Mouse (Mus musculus): ENCODE data around the gene Mtmr2. TPM values are rescaled to one million over a fixed set of nuclear protein-coding genes. Genes with fewer than 3 reads are reported as not detected.
"Not testable (repeated sequence)": the region's sequence is repeated elsewhere in the genome, so short reads cannot be mapped to it uniquely, and the experiment has no call there.

Gene Mtmr2
- polyA plus RNA-seq, 1 experiment from 2014 or later, result 39.5 TPM

DNA sequence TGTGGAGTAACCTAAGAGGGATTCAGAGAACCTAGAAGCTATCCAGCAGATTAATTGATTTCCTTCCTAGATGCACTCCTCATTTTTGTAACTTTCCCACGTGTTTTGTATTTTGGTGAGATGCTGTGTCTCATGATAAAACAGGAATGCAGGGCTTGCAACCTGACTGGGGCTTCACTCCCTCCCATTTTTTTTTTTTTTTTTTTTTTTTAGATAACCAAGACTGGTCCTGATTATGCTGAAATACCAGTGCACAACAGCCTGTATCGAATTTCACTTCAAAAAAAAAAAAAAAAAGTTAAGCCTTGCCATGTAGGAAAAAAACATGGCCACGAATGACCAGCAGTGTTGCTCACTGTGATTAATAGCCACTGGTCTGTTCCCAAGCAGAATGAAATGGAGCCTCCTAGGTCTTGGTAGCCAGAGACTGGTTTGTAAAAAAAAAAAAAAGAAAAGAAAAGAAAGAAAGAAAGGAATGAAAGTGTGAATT, 41.1 kb upstream of the Mtmr2 start:
- Histone ChIP-seq H3K4me2 (replicated peaks; ENCODE audit: low read depth) (no peak overlapping the region), H3K36me3 (ENCODE audit: control insufficient read depth, insufficient read depth, low read length) (0 out of 2 replicates have a peak, but pooled peaks cover 3% of the 10 kb centered on the region), H3K4me3 (ENCODE audit: low read depth, low read length) (no peak overlapping the region), H3K9me3 (ENCODE audit: control insufficient read depth, low read length) (no peaks in the 10 kb centered on the region), H3K9ac (ENCODE audit: low read length) (no peak overlapping the region), H3K27me3 (ENCODE audit: control insufficient read depth, insufficient read depth, low read length) (no peaks in the 10 kb centered on the region), H3K27ac (replicated peaks) (no peak overlapping the region), H3K4me1 (replicated peaks; ENCODE audit: control insufficient read depth, insufficient read depth) (no peaks in the 10 kb centered on the region)
- ATAC-seq (ENCODE audit: low FRiP score, low TSS enrichment) (no peak), DNase-seq (ENCODE audit: low spot score) (no peak)
- WGBS, result 42% methylated on average over 3 of the region's 3 CpGs
- TF ChIP-seq EP300 (optimal IDR thresholded peaks at IDR 0.05) (no peak), CTCF (IDR thresholded peaks at IDR 0.05; ENCODE audit: low read depth) (no peak)

DNA sequence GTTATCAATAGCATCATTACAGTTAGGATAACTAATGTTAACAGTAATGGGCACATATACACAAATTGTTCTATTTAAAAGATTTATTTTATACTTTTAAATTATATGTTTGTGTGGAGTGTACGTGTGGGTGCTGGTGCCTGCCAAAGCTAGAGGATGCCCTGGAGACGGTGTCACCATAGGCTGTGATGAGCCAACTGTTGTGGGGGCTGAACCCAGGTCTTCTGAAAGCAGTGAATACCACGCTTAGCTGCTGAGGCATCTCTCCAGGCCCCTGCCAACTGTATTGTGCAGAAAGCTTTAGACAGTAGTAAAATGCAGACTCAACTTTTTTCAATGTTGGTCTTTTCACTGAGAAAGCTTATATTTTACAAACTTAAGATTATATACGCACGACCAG, 38.8 kb upstream of the Mtmr2 start:
- ATAC-seq (ENCODE audit: low FRiP score, low TSS enrichment) (no peak), DNase-seq (ENCODE audit: low spot score) (no peak)
- no peak overlapping the region for H3K27ac ChIP-seq (replicated peaks)
- no peaks in the 10 kb centered on the region for H3K9me3 ChIP-seq (ENCODE audit: control insufficient read depth, low read length)
- H3K4me3 ChIP-seq (ENCODE audit: low read depth, low read length), result no peak overlapping the region
- TF ChIP-seq EP300 (optimal IDR thresholded peaks at IDR 0.05), result no peak
- TF ChIP-seq CTCF (IDR thresholded peaks at IDR 0.05; ENCODE audit: low read depth), result no peak
- WGBS, result 77% methylated on average over 5 of the region's 5 CpGs
- H3K27me3 ChIP-seq (ENCODE audit: control insufficient read depth, insufficient read depth, low read length), result no peaks in the 10 kb centered on the region
- no peaks in the 10 kb centered on the region for H3K4me1 ChIP-seq (replicated peaks; ENCODE audit: control insufficient read depth, insufficient read depth)
- H3K9ac ChIP-seq (ENCODE audit: low read length), result no peak overlapping the region
- H3K36me3 ChIP-seq (ENCODE audit: control insufficient read depth, insufficient read depth, low read length), result 0 out of 2 replicates have a peak, but pooled peaks cover 3% of the 10 kb centered on the region
- H3K4me2 ChIP-seq (replicated peaks; ENCODE audit: low read depth), result no peak overlapping the region

GRCm38 (mm10) chr9:13715891-13716290, 32.3 kb upstream of the Mtmr2 start:
- H3K36me3 ChIP-seq (ENCODE audit: control insufficient read depth, insufficient read depth, low read length); ATAC-seq (ENCODE audit: low FRiP score, low TSS enrichment); H3K4me2 ChIP-seq (replicated peaks; ENCODE audit: low read depth): not testable (repeated sequence)

GRCm38 (mm10) chr9:13716316-13717099, 31.7 kb upstream of the Mtmr2 start:
- Histone ChIP-seq H3K36me3 (ENCODE audit: control insufficient read depth, insufficient read depth, low read length) (no peaks in the 10 kb centered on the region), H3K27me3 (ENCODE audit: control insufficient read depth, insufficient read depth, low read length) (no peaks in the 10 kb centered on the region), H3K27ac (replicated peaks) (no peak overlapping the region), H3K4me1 (replicated peaks; ENCODE audit: control insufficient read depth, insufficient read depth) (no peaks in the 10 kb centered on the region), H3K4me3 (ENCODE audit: low read depth, low read length) (no peak overlapping the region), H3K9me3 (ENCODE audit: control insufficient read depth, low read length) (no peaks in the 10 kb centered on the region), H3K9ac (ENCODE audit: low read length) (no peak overlapping the region), H3K4me2 (replicated peaks; ENCODE audit: low read depth) (no peak overlapping the region)
- ATAC-seq (ENCODE audit: low FRiP score, low TSS enrichment), result peak; percentile 66; the same call in 1 of the 2 replicates
- WGBS, result 23% methylated on average over 8 of the region's 8 CpGs
- TF ChIP-seq CTCF (IDR thresholded peaks at IDR 0.05; ENCODE audit: low read depth) (peak; percentile 96), EP300 (optimal IDR thresholded peaks at IDR 0.05) (no peak)
- DNase-seq (ENCODE audit: low spot score), result peak; percentile 73

More at GRCm38 (mm10) chr9:13715891-13716290, 32.3 kb upstream of the Mtmr2 start:
- not testable (repeated sequence) for H3K9me3 ChIP-seq (ENCODE audit: control insufficient read depth, low read length); H3K9ac ChIP-seq (ENCODE audit: low read length); H3K27ac ChIP-seq (replicated peaks); H3K4me1 ChIP-seq (replicated peaks; ENCODE audit: control insufficient read depth, insufficient read depth); H3K27me3 ChIP-seq (ENCODE audit: control insufficient read depth, insufficient read depth, low read length); DNase-seq (ENCODE audit: low spot score); H3K4me3 ChIP-seq (ENCODE audit: low read depth, low read length)
- 83% methylated on average over 2 of the region's 2 CpGs for WGBS

DNA sequence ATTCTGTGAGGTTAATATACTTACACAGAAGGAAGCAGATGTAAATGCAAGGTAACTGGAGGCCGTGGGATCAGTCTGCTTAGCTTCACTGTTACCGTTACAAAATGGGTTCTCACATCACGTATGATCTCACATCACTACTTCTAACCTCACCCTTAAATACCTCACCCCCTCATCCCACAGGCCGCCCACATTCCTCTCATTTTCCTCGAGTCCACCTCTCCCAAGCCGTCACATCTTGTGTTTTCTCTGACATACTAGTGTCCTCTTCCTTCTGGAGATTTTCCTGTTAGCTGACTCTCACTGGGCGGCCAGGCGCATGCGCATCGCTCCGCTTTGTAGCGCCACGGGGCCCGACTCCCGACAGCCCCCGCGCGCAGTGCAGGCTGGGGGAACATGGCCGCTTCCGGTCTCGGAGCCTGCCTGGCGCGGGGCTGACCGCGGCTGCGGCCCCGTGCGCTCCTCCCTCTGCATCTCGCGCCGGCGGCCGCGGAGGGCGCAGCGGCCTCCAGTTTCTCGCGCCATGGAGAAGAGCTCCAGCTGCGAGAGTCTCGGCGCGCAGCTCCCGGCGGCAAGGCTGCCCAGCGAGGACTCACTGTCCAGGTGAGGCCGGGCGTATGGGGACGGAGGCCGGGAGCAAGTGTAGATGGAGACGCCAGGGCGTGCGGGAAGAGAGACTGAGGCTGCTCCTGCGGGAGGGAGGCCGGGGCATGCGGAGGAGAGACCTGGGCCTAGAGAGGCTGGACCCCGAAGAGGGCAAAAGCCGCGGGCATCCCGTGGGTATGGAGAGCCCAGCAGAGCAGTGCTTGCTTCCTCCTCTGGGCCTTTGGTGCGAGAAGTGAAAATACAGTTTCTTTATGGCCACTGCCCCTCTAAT, 826 bp downstream of the Mtmr2 start:
- Histone ChIP-seq H3K27me3 (ENCODE audit: control insufficient read depth, insufficient read depth, low read length) (no peaks in the 10 kb centered on the region), H3K36me3 (ENCODE audit: control insufficient read depth, insufficient read depth, low read length) (no peaks in the 10 kb centered on the region), H3K27ac (replicated peaks) (peak overlapping the region; percentile 97), H3K9ac (ENCODE audit: low read length) (peak overlapping the region; percentile 97), H3K9me3 (ENCODE audit: control insufficient read depth, low read length) (no peaks in the 10 kb centered on the region), H3K4me1 (replicated peaks; ENCODE audit: control insufficient read depth, insufficient read depth) (no peaks in the 10 kb centered on the region), H3K4me3 (ENCODE audit: low read depth, low read length) (peak overlapping the region; percentile 95), H3K4me2 (replicated peaks; ENCODE audit: low read depth) (peak overlapping the region; percentile 70)
- ATAC-seq (ENCODE audit: low FRiP score, low TSS enrichment) (peak; percentile 99), DNase-seq (ENCODE audit: low spot score) (peak; percentile 95)
- WGBS, result under 1% methylated on average over 53 of the region's 60 CpGs
- no peak for TF ChIP-seq EP300 (optimal IDR thresholded peaks at IDR 0.05)
- TF ChIP-seq CTCF (IDR thresholded peaks at IDR 0.05; ENCODE audit: low read depth), result peak; percentile 16; the same call in 1 of the 2 replicates

All from stomach, postnatal 0 days (tissue).